Mouse (Mus musculus) left cerebral cortex, adult 18-20 months (tissue): ENCODE results near the gene Gm21954. TPM values are rescaled to one million over a fixed set of nuclear protein-coding genes. Genes with fewer than 3 reads are reported as not detected.

Source experiments
- DNase-seq, 2 experiments: peaks; one replicate each; pipeline ENCODE4 v3.0.0; 2021 to 2022; ENCODE audit warnings: low spot score in 2 of 2, mixed read lengths in 1 of 2
- total RNA-seq, 2 experiments: library from RNA; stranded (reverse); gene quantifications; 2 replicates each; pipeline ENCODE4 v1.2.3; 2021

Gene Gm21954
- total RNA-seq, 2 experiments from 2014 or later: not detected

GRCm38 (mm10) chr3:55420436-55421083 lies 51.5 kb downstream of the Gm21954 start:
- DNase-seq: no peak

- no peak for DNase-seq
Measured at GRCm38 (mm10) chr3:55419334-55419733, 52.7 kb downstream of the Gm21954 start.

- no peak for DNase-seq
Measured at GRCm38 (mm10) chr3:55418845-55419244, 53.2 kb downstream of the Gm21954 start.

GRCm38 (mm10) chr3:55415527-55415950 lies 56.5 kb downstream of the Gm21954 start:
- peak; percentile 76 to 85 for DNase-seq

Other genes starting within 250 kb of the Gm21954 start
- gene Dclk1, start 229.8 kb downstream of the Gm21954 start, total RNA-seq: 100 to 1,000 TPM; 785 to 850 TPM